Mouse (Mus musculus) embryo, embryonic 10.5 days (tissue): ENCODE measurements around the gene Abce1.
A peak's percentile ranks its signal among the peaks of the same experiment; 100 is the strongest.
"Not testable (repeated sequence)": the region's sequence is repeated elsewhere in the genome, so short reads cannot be mapped to it uniquely, and the experiment has no call there.

Source experiments
- DNase-seq: peaks from one replicate; pipeline ENCODE4 v3.0.0-alpha.2; 2015; ENCODE audit warnings: low spot score

Gene Abce1

GRCm38 (mm10) chr8:79711064-79711961 lies at the start of gene Abce1, which contains the start of gene Anapc10:
TSS of gene Abce1 (minus strand) at chr8:79711740.
TSS of gene Anapc10 (plus strand) at chr8:79711820.
- peak; percentile 99 for DNase-seq

- DNase-seq, result no peak
These were observed 38.8 kb upstream of the Abce1 start for GRCm38 (mm10) chr8:79750305-79750704.

GRCm38 (mm10) chr8:79748591-79748990 lies 37.1 kb upstream of the Abce1 start:
- DNase-seq, result peak; percentile 8

GRCm38 (mm10) chr8:79748171-79748570 lies 36.6 kb upstream of the Abce1 start:
- DNase-seq, result peak; percentile 46

DNA sequence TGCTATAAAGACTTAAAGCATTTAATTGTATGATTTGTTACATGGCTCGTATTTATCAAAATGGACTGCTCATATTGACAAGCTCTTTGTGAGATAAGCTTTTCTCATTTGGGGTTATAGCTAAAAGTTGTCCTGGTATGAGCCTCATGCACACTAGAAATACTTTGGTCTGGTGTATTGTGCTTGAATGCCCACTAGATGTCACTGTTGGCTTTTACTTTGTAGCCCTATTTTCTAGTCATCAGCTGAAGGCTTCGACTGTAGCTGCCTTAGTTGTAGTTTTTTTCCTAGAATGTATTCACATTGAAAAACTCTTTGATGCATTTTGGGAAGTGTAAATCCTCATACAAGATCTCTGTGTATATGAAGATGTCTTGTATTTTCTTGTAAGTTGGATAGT lies 22.8 kb upstream of the Abce1 start:
- DNase-seq, result peak; percentile 86

GRCm38 (mm10) chr8:79727900-79728299 lies 16.4 kb upstream of the Abce1 start:
- DNase-seq, result no peak

DNA sequence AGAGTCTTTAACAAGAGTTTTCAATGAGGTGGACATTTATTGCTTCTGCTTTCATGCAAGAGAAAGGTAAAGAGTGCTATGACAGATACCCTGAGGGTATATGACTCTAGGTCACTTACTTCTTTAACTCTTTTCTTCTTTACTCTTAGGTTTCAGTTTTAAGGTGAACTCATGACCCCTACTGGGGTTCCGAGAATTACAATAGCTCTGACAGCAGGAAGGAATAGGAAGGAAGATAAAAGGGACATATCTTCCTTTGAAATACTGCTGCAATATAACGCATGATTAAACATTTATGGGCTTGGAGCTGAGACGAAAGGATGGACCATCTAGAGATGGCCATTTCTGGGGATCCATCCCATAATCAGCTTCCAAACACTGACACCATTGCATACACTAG lies 13.0 kb upstream of the Abce1 start:
- DNase-seq, result no peak

GRCm38 (mm10) chr8:79723308-79723707 lies 11.8 kb upstream of the Abce1 start:
- DNase-seq, result no peak

DNA sequence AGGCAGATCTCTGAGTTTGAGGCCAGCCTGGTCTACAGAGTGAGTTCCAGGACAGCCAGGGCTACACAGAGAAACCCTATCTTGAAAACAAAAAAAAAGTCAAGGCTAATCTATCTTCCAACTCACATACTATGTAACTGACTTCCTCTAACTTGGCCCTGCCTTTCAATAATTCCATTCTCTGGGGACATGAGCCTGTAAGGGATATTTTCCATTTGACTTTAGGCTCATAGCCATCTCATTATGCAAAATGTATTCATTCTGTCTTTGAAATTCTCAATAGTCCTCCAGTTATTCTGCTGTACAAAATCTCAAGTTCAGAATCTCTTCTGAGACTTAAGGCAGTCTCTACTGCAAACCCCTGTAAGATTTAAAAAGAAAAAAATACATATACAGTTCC lies 10.0 kb upstream of the Abce1 start:
- no peak for DNase-seq

DNA sequence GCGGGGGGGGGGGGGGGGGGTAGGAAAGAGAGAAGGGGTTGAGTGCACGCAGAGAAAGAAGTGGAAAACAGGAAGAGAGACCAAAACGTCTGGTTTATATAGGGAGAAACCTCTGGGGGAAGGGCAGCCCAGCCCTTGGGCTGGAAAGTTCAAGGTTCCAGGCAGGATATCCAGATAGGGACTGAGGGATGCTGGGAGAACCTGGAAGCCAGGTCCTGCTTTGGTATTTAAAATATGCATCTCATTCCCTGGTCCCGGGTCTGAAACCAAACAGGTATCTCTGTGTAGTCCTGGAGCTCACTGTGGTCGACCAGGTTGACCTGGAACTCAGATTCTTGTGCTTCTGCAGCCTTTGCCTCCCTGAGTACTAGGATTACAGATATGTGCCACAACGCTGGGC lies 1.1 kb upstream of the Abce1 start:
- no peak for DNase-seq

DNA sequence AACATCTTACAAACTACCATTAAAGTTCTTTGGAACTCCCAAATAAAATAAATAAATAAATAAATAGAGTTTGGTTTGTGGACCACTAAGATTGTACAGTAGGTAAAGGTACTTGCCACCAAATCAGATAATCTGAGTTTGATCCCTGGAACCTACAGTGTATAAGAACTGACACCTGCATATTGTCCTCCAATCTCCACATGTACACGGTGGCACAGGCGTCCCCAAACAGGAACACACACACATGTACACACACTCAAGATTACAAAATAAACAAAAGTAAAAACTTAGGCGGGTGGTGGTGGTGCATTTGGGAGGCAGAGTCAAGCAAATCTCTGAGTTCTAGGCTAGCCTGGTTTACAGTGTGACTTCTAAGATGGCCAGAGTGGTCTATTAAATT lies 4.9 kb downstream of the Abce1 start:
- DNase-seq, result no peak

DNA sequence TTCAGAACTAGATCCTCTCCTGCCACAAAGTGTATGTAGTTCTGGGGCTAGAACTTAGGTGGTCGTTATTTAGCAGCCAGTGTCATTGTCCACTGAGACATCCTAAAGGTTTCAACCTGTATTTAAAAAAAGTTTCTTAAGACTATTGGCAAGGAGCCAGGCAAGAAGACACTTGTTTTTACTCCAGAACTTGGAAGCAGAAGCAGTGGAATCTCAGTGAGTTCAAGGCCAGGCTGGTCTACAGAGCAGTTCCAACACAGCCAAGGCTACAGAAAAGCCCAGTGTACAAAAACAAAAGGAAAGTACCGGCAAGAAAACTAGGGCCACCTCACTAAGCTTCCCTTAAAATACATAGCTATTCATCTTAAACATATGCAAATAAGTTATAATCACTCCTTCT lies 19.0 kb downstream of the Abce1 start:
- no peak for DNase-seq

GRCm38 (mm10) chr8:79685927-79686326 lies 25.6 kb downstream of the Abce1 start:
- DNase-seq, result not testable (repeated sequence)

DNA sequence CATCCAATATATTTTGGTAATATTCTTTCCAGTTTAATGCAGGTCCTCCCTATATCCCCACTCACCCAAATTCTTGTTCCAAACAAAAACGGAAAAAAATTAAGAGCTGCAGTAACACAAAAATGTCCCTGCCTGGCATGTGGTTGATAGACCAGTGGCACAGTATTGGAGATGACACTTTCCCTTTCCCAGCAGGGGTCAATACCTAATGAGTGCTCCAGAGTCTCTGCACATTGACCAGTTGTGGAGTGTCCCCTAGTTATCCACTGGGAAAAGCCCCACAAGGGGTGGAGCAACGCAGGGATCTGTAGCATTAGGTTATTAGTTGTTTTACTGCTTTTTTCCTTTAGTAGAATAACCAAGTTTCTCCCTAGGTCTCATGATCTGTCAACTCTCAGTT lies 30.6 kb downstream of the Abce1 start:
- no peak for DNase-seq

DNA sequence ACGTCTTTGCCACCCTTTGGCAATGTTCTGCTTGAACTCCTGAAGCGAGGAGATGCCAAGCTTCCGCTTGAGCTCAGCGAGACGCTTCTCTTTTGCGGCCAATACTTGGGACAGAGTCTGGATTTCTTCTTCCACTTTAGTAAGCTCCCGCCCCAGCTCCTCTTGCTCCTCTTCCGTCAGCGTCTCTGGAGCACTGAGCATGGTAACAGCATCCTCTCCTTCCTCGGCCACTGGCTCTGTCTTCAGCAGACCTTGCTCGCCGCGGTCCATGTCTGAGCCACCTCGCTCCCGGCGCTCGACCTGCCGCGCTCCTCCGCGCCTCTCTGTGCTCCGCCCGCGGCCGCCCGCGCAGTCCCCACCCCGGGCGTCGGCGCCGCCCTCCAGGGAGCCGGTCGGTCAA lies 31.0 kb downstream of the Abce1 start:
- DNase-seq, result peak; percentile 30

GRCm38 (mm10) chr8:79680083-79680482 lies 31.5 kb downstream of the Abce1 start:
- DNase-seq, result not testable (repeated sequence)

DNA sequence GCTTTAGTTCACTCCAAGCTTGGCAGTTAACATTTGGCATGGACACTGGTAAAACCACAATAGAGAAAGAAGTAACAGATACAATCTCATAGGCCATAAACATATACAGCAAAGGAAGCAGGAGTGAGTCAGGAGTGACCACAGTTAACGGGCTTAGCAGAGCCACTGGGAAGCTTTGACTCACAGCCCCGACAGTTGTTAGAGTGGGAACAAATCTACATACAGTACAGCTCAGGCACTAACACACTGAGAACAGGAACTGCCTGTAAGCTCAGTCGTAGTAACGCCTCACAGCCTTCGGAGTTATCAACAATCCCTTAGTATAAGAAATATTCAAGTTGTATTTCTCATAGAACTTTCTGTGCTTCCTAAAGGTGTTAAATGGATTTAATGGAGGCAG lies 32.5 kb downstream of the Abce1 start:
- DNase-seq, result no peak

- no peak for DNase-seq
These were observed 35.1 kb downstream of the Abce1 start for GRCm38 (mm10) chr8:79676461-79676860.

DNA sequence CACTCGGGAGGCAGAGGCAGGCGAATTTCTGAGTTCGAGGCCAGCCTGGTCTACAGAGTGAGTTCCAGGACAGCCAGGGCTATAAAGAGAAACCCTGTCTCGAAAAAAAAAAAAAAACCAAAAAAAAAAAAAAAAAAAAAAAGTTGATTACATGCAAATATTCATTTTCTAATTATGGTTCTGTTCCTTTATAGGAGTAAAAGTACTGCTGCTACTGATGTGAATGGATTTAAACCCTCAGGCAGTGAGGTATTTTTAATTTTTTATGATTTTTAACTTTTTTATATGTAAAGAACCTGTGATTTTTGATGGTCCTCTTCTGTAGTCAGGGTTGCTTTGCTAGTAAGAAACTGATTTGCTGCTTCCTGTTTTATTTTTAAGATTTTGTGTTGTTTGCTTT lies 52.8 kb downstream of the Abce1 start:
- not testable (repeated sequence) for DNase-seq

DNA sequence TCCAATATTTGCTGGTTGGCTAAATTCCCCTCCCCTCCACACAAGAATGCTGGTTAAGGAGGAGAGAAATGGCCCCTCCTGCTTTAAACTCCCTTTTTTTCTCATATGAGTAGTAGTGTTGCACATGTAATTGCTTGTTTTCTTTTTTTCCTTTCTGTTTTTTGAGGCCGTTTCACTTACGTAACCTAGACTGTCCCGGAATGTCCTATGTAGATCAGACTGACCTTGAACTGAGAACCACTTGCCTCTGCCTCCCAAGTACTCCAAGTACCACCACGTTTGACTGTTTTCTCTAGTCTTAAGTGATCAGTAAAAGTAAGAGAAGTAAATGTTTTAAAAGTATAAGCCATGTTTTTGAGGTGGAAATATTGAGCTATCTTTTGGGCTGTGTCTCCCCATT lies 57.8 kb downstream of the Abce1 start:
- DNase-seq, result no peak

DNA sequence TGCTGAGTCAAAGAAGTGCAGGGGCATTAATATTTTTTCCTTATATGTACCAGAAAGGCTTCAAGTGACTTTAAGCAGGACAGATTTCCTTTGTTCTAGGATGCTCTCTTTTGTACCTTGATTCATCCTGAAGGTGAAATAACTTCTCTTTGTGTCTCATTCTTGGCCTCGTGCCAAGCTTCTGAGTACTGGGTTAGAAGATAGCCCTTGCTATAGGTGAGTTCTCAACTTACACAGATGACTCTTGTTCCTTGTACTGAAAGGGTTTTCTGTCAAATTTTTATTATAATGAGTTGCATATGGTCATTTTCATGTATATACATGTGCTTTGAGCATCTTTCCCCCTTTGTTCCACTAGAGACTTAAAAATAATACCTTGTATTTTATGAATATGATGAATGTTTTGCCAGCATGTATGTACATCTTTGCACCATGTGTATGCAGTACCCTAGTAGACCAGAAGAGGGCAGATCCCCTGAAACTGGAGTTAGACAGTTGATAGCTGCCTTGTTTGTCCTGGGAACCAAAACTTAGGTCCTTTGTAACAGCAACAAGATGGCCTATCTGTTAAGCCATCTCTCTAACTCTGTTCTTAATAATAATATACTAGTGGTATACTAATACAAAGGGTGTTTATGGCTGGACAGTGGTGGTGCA lies 61.3 kb downstream of the Abce1 start:
- DNase-seq, result peak; percentile 65

DNA sequence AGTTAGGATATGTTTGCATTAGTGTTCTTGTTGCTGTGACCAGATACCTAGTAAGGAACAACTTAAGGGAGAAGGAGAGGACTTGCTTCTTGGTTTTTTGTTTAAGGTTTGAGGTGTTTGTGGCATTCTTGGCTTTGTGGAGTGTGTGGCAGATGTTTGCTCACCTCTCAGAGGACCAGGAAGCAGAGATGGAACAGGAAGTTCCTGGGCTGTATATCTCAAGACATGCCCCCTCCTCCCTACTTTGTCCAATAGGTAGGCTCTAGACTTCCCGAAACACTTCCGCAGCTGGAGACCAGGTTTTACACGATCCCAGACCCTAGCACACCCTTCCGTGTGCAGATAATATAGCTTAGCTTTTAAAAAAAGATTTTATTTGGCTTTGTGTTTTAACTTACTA lies 62.0 kb downstream of the Abce1 start:
- DNase-seq, result no peak

DNA sequence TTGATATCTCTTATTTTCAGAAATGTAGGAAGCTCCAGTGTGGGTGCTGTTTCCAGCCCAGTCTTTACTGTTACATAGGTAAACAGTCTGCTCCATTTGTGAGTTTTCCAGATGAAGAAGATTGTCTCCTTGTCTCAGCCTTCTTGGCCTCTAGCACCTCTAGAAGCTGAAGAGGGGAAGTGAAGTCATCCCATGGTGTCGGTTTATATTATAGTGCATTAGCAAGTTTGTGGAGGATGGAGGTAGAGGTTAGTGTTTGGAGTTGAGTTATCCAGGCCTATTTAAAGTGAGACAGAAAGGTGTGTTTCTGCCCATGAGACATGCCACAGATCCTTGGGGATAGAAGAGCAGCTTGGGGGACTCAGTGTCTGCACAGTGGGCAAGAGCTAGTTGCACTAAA lies 70.4 kb downstream of the Abce1 start:
- no peak for DNase-seq
